Mouse (Mus musculus) frontal cortex, postnatal 36 days (tissue): ENCODE data around the gene Marco.

Source experiments
- DNase-seq, 2 experiments: peaks; one replicate each; pipeline ENCODE4 v3.0.0; 2022; ENCODE audit warnings: low spot score in 2 of 2

Gene Marco

DNA sequence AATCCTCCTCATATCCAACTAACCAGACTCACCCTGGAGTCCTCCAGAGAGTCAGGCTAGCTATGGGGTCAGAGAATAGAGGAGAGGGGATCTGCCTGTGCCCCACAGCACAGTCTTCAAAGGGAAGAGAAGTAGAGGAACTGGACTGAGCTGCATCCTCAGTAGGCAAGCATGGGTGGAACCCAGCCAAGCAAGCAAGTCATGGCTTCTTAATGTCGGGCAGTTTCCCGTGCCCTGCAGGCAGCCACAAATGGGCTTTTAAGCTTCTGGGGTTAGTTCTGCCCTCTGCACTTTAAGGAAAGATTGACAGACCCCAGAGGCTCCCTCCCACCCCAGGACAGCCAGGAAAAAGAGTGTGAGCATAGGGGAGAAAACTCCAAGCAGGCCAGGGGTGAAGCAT, 63.2 kb downstream of the Marco start:
- DNase-seq, result no peak

DNA sequence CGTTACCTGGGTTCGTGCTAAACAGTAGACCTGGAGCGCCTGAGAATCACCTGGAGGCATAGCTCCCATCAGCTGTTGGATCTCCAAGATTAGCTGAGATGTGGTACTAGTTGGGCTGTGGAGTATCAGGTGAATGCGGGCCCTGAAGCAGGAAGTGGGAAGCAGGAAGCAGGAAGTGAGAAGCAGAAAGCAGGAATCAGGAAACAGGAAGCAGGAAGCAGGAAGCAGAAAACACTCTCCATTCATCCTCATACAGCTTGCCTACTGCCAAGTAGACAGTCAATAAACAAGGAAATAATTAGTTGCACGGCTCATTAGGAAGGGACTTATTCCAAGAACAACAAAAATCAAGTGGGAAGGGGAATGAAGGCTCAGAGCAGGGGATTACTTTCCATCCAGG, 69.2 kb downstream of the Marco start:
- DNase-seq, result no peak

DNA sequence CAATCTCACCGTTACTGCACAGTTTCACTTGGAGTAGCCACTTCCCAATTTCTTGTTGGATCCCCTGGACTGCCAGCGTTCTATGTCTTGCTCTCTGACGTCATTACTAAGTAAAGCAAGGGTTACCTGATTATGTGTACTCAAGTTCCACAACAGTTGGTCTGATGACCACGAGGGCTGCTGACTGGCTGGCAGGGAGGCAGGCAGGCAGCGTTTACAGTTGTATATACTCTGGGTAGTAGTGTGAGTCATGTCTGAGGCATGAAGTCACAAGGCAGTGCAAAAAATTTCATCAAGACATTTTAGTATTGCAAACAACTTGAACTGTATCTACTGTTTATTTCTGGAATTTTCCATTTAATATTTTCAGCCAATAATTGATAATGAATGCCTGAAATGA, 74.7 kb downstream of the Marco start:
- no peak for DNase-seq

DNA sequence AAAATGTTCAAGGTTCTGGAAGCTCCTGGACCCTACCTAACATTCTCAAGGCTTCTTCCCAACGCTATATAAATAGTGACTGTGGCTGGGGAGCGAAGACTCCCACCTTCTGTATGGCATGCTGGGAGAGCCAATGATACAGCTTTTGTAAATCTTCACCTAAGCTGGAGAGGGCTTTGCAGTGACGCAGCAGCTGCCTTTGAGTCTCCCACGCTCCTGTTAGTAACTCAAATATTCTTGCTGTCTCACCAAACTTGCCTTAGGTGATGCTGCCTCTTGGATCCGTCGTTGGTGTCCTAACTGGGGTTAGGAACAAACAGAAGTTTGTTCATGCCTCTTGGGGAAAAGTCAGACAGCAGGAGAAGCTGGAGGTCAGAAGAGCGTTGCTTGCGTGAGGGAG, 79.2 kb downstream of the Marco start:
- DNase-seq, result peak; percentile 16 to 17
